Mouse (Mus musculus) midbrain, embryonic 12.5 days (tissue): ENCODE measurements around the gene Olfr1226. TPM values are rescaled to one million over a fixed set of nuclear protein-coding genes. Genes with fewer than 3 reads are reported as not detected.
"Not testable (repeated sequence)": the region's sequence is repeated elsewhere in the genome, so short reads cannot be mapped to it uniquely, and the experiment has no call there.

Experiments used
- ATAC-seq: fragments of 200-750 bp; cut with Nextera tagmentation; 2 replicates; pipeline ENCODE4 v1.8.0; 2017; ENCODE audit warnings: low read depth, moderate TSS enrichment, moderate library complexity; ENCODE audit not compliant: low FRiP score
- H3K27ac ChIP-seq: fragments of 300-500 bp; sonication (generic); replicated peaks from 2 replicates; pipeline ENCODE4 v1.5.1; 2016; ENCODE audit warnings: mild to moderate bottlenecking
- H3K27me3 ChIP-seq: fragments of 300-500 bp; sonication (generic); 2 replicates; pipeline ENCODE4 v1.6.1; 2016; ENCODE audit warnings: mild to moderate bottlenecking
- H3K36me3 ChIP-seq: fragments of 300-500 bp; sonication (generic); 2 replicates; pipeline ENCODE4 v1.6.1; 2016
- H3K4me1 ChIP-seq: fragments of 300-500 bp; sonication (generic); 2 replicates; pipeline ENCODE4 v1.6.1; 2016
- H3K4me2 ChIP-seq: fragments of 300-500 bp; sonication (generic); replicated peaks from 2 replicates; pipeline ENCODE4 v1.6.1; 2016; ENCODE audit warnings: mild to moderate bottlenecking, moderate library complexity
- H3K4me3 ChIP-seq: fragments of 300-500 bp; sonication (generic); 2 replicates; pipeline ENCODE4 v1.5.1; 2016; ENCODE audit warnings: mild to moderate bottlenecking
- H3K9ac ChIP-seq: fragments of 300-500 bp; sonication (generic); replicated peaks from 2 replicates; pipeline ENCODE4 v1.6.1; 2016; ENCODE audit warnings: mild to moderate bottlenecking, moderate library complexity
- H3K9me3 ChIP-seq: fragments of 300-500 bp; sonication (generic); 2 replicates; pipeline ENCODE4 v1.6.1; 2016; ENCODE audit warnings: mild to moderate bottlenecking
- WGBS: fragments of 180-500 bp; shearing (Covaris S2); methylation state at CpG from one replicate; pipeline ENCODE4 v1.1.7; 2016; 5-methylcytosine and 5-hydroxymethylcytosine counted together
- polyA plus RNA-seq: library from polyadenylated mRNA; unstranded; fragments of >200 nt; fragmentation: Nextera tagmentation; extraction: Ambion mirVana; gene quantifications from 2 replicates; pipeline ENCODE4 v1.2.1, GENCODE M21; 2016

The Olfr1226 gene
- not detected in 2 replicates for polyA plus RNA-seq

GRCm38 (mm10) chr2:89199948-89200347, at the start of gene Olfr1226:
Gene Olfr1226, minus strand, starts transcription at chr2:89200048.
- Histone ChIP-seq H3K36me3 (no peaks in the 10 kb centered on the region), H3K9ac (no peak within 1 kb of the TSS), H3K4me2 (no peak within 1 kb of the TSS), H3K27me3 (no peaks in the 10 kb centered on the region), H3K4me1 (no peaks in the 10 kb centered on the region), H3K4me3 (no peak within 1 kb of the TSS), H3K27ac (no peak within 1 kb of the TSS), H3K9me3 (no peaks in the 10 kb centered on the region)
- 65% methylated on average over 2 of the region's 2 CpGs for WGBS
- ATAC-seq: no peak

GRCm38 (mm10) chr2:89196325-89196982, 3.4 kb downstream of the Olfr1226 start:
- no peak overlapping the region for H3K9ac ChIP-seq
- no peaks in the 10 kb centered on the region for H3K9me3 ChIP-seq
- no peaks in the 10 kb centered on the region for H3K4me1 ChIP-seq
- H3K27ac ChIP-seq: no peak overlapping the region
- no peaks in the 10 kb centered on the region for H3K36me3 ChIP-seq
- no peak overlapping the region for H3K4me3 ChIP-seq
- no peak for ATAC-seq
- 90% methylated on average over 3 of the region's 3 CpGs for WGBS
- no peaks in the 10 kb centered on the region for H3K27me3 ChIP-seq
- no peak overlapping the region for H3K4me2 ChIP-seq

- ATAC-seq: no peak
- no peaks in the 10 kb centered on the region for H3K9me3 ChIP-seq
- H3K4me1 ChIP-seq: no peaks in the 10 kb centered on the region
- H3K4me2 ChIP-seq: no peak within 1 kb of the TSS
- H3K27me3 ChIP-seq: no peaks in the 10 kb centered on the region
- no peaks in the 10 kb centered on the region for H3K36me3 ChIP-seq
- no peak within 1 kb of the TSS for H3K9ac ChIP-seq
- WGBS: 90% methylated on average over 1 of the region's 1 CpGs
- no peak within 1 kb of the TSS for H3K4me3 ChIP-seq
- H3K27ac ChIP-seq: no peak within 1 kb of the TSS
Measured at GRCm38 (mm10) chr2:89174569-89174968, 25.3 kb downstream of the Olfr1226 start, which contains the start of gene Olfr1225. Gene Olfr1225, minus strand, starts transcription at chr2:89174669.

GRCm38 (mm10) chr2:89164711-89165110, 35.1 kb downstream of the Olfr1226 start:
- not testable (repeated sequence) for ATAC-seq, H3K4me3 ChIP-seq, H3K4me2 ChIP-seq, H3K27me3 ChIP-seq, H3K9ac ChIP-seq, H3K4me1 ChIP-seq, H3K36me3 ChIP-seq, H3K27ac ChIP-seq, H3K9me3 ChIP-seq
- 92% methylated on average over 4 of the region's 4 CpGs for WGBS

- H3K4me2 ChIP-seq, H3K27ac ChIP-seq, H3K36me3 ChIP-seq, H3K4me3 ChIP-seq, H3K9ac ChIP-seq, H3K9me3 ChIP-seq, H3K27me3 ChIP-seq, H3K4me1 ChIP-seq, ATAC-seq: not testable (repeated sequence)
- 93% methylated on average over 8 of the region's 8 CpGs for WGBS
Measured at GRCm38 (mm10) chr2:89163991-89164390, 35.9 kb downstream of the Olfr1226 start, which contains the start of gene Olfr1224-ps1. Gene Olfr1224-ps1, minus strand, starts transcription at chr2:89164091.

- H3K9ac ChIP-seq: no peak within 1 kb of the TSS
- no peaks in the 10 kb centered on the region for H3K27me3 ChIP-seq
- no peak within 1 kb of the TSS for H3K4me3 ChIP-seq
- WGBS: 77% methylated on average over 1 of the region's 1 CpGs
- no peak within 1 kb of the TSS for H3K27ac ChIP-seq
- no peak within 1 kb of the TSS for H3K4me2 ChIP-seq
- no peaks in the 10 kb centered on the region for H3K36me3 ChIP-seq
- ATAC-seq: no peak
- H3K9me3 ChIP-seq: no peaks in the 10 kb centered on the region
- no peaks in the 10 kb centered on the region for H3K4me1 ChIP-seq
Measured at GRCm38 (mm10) chr2:89151460-89151859, 48.4 kb downstream of the Olfr1226 start, which contains the start of gene Olfr1223. Gene Olfr1223, minus strand, starts transcription at chr2:89151560.

Other genes with a start within 250 kb of the Olfr1226 start
- not detected in 2 replicates for gene Olfr1212, start 246.1 kb downstream of the Olfr1226 start, polyA plus RNA-seq
- not detected in 2 replicates for gene Gm13762, start 219.8 kb downstream of the Olfr1226 start, polyA plus RNA-seq
- not detected in 2 replicates for gene Olfr1214, start 207.4 kb downstream of the Olfr1226 start, polyA plus RNA-seq
- gene Olfr1215, start 193.1 kb downstream of the Olfr1226 start, polyA plus RNA-seq: not detected in 2 replicates
- not detected in 2 replicates for gene Olfr1216, start 181.7 kb downstream of the Olfr1226 start, polyA plus RNA-seq
- not detected in 2 replicates for gene Olfr1217, start 168.0 kb downstream of the Olfr1226 start, polyA plus RNA-seq
- not detected in 2 replicates for gene Olfr1218, start 138.9 kb downstream of the Olfr1226 start, polyA plus RNA-seq
- gene Olfr1219, start 116.5 kb downstream of the Olfr1226 start, polyA plus RNA-seq: not detected in 2 replicates
- not detected in 2 replicates for gene Olfr1220, start 93.2 kb downstream of the Olfr1226 start, polyA plus RNA-seq
- not detected in 2 replicates for gene Olfr1221, start 82.8 kb downstream of the Olfr1226 start, polyA plus RNA-seq
- not detected in 2 replicates for gene Olfr1222, start 67.0 kb downstream of the Olfr1226 start, polyA plus RNA-seq
- gene Olfr1223, start 48.5 kb downstream of the Olfr1226 start, polyA plus RNA-seq: not detected in 2 replicates
- gene Olfr1224-ps1, start 36.0 kb downstream of the Olfr1226 start, polyA plus RNA-seq: not detected in 2 replicates
- not detected in 2 replicates for gene Olfr1225, start 25.4 kb downstream of the Olfr1226 start, polyA plus RNA-seq
- not detected in 2 replicates for gene Olfr1228, start 54.0 kb upstream of the Olfr1226 start, polyA plus RNA-seq
- not detected in 2 replicates for gene Olfr1229, start 88.0 kb upstream of the Olfr1226 start, polyA plus RNA-seq
- gene Olfr1230, start 97.2 kb upstream of the Olfr1226 start, polyA plus RNA-seq: not detected in 2 replicates
- gene Olfr1231, start 107.0 kb upstream of the Olfr1226 start, polyA plus RNA-seq: not detected in 2 replicates
- not detected in 2 replicates for gene Olfr1232, start 129.6 kb upstream of the Olfr1226 start, polyA plus RNA-seq
- not detected in 2 replicates for gene Olfr1233, start 142.3 kb upstream of the Olfr1226 start, polyA plus RNA-seq
- gene Olfr1234, start 164.8 kb upstream of the Olfr1226 start, polyA plus RNA-seq: not detected in 2 replicates
- not detected in 2 replicates for gene Olfr1238, start 209.6 kb upstream of the Olfr1226 start, polyA plus RNA-seq
- not detected in 2 replicates for gene Olfr1239, start 220.4 kb upstream of the Olfr1226 start, polyA plus RNA-seq
- not detected in 2 replicates for gene Olfr1240, start 243.0 kb upstream of the Olfr1226 start, polyA plus RNA-seq